Mouse (Mus musculus): Measurements from ENCODE around the gene Sbno2. TPM values are rescaled to one million over a fixed set of nuclear protein-coding genes. Genes with fewer than 3 reads are reported as not detected.

Gene Sbno2
- total and polyA plus RNA-seq, 2 experiments from 2014 or later: 6.8 to 24.2 TPM

DNA sequence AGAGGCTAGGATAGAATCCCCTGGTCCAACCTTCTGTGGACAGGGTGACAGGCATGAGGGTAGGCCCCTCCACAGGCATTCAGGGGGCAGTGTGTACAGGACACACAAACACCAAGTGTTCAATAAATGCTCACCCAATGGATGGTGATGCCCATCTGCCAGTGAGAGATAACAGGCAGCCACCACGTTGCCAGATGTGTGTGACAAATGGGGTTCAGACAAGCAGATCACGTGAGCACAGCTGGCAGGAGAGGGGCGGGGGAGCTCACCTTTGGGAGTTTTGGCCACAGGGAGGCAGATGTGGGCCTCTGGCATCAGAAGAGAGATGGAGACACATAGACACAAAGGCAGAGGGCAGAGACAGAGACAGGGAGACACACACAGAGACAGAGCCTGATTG lies 24.3 kb downstream of the Sbno2 start:
- Histone ChIP-seq H3K4me1 (ENCODE audit: insufficient read depth) (no peaks in the 10 kb centered on the region), H3K9me3 (ENCODE audit: low read length) (no peaks in the 10 kb centered on the region), H3K27ac (ENCODE audit: low read depth, low read length) (no peak overlapping the region), H3K4me3 (ENCODE audit: low read depth, low read length) (no peak overlapping the region), H3K9ac (no peak overlapping the region), H3K36me3 (ENCODE audit: insufficient read depth) (peaks cover 58% of the 10 kb centered on the region), H3K4me2 (ENCODE audit: low read depth) (no peak overlapping the region), H3K27me3 (ENCODE audit: insufficient read depth, low read length) (no peaks in the 10 kb centered on the region)
- TF ChIP-seq CTCF (IDR thresholded peaks at IDR 0.05; ENCODE audit: low read depth): no peak
- DNase-seq: no peak
- WGBS: 81% methylated on average over 3 of the region's 3 CpGs
- no peak for ATAC-seq

DNA sequence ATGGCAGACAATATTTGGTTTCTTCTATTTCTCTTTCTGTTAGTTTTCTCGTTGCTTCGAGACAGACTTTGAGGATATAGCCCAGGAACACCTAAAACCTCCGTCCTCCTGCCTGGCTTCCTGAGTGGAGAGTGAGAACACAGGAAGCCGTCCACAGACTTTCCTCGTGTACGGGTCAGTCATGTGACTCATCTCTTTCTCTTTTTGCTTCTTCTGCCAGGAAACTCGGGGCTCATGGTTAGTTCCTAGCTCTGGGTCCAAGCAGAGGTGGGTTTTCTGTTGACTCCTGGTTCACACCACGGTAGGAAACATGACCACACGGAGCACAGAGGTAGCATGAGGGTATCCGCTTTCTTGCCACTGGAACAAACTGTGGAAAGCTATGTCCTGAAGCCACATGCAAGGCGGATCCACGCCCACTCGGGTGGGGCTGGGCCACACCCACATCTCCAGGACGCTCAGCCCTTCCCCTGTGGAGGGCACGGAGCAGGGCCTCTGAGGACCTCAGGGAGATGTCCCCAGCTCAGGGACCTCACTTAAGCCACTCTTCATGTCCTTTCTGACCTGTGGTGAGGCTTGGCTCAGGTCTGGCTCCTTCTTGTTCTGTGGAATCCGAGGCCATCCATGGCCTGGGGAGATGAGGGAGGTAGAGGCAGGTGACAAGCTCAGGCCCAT lies 24.8 kb downstream of the Sbno2 start:
- no peak for ATAC-seq
- Histone ChIP-seq H3K4me3 (ENCODE audit: low read depth, low read length) (no peak overlapping the region), H3K4me1 (ENCODE audit: insufficient read depth) (no peaks in the 10 kb centered on the region), H3K9me3 (ENCODE audit: low read length) (no peaks in the 10 kb centered on the region), H3K9ac (no peak overlapping the region), H3K4me2 (ENCODE audit: low read depth) (no peak overlapping the region), H3K27ac (ENCODE audit: low read depth, low read length) (no peak overlapping the region), H3K27me3 (ENCODE audit: insufficient read depth, low read length) (no peaks in the 10 kb centered on the region), H3K36me3 (ENCODE audit: insufficient read depth) (peaks cover 58% of the 10 kb centered on the region)
- DNase-seq: no peak
- WGBS: 88% methylated on average over 16 of the region's 16 CpGs
- TF ChIP-seq CTCF (IDR thresholded peaks at IDR 0.05; ENCODE audit: low read depth): no peak

DNA sequence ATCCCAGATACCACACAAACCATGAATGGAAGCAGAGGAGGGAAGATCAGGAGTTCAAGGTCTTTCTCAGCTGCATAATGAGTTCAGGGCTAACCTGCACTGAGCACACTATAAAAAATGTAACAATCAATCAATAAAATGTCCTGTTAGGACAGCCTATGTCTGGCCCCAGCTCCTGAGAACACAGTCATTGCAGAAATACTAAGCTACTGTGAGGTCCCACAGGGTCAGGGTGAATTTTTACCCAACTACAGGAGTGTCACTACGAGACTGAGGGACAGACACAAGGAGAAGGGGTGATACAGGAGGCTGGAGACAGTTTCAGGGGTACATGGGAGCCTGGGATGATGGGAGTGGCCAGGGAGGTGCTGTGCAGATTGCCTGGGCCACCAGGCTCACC lies 27.0 kb downstream of the Sbno2 start:
- WGBS: 71% methylated on average over 1 of the region's 1 CpGs
- no peak for TF ChIP-seq CTCF (IDR thresholded peaks at IDR 0.05; ENCODE audit: low read depth)
- no peak for DNase-seq
- no peaks in the 10 kb centered on the region for H3K27me3 ChIP-seq (ENCODE audit: insufficient read depth, low read length)
- no peak overlapping the region for H3K9ac ChIP-seq
- no peak overlapping the region for H3K4me3 ChIP-seq (ENCODE audit: low read depth, low read length)
- H3K4me1 ChIP-seq (ENCODE audit: insufficient read depth): no peaks in the 10 kb centered on the region
- H3K4me2 ChIP-seq (ENCODE audit: low read depth): no peak overlapping the region
- no peak for ATAC-seq
- no peak overlapping the region for H3K27ac ChIP-seq (ENCODE audit: low read depth, low read length)
- no peaks in the 10 kb centered on the region for H3K9me3 ChIP-seq (ENCODE audit: low read length)
- peaks cover 49% of the 10 kb centered on the region for H3K36me3 ChIP-seq (ENCODE audit: insufficient read depth)

DNA sequence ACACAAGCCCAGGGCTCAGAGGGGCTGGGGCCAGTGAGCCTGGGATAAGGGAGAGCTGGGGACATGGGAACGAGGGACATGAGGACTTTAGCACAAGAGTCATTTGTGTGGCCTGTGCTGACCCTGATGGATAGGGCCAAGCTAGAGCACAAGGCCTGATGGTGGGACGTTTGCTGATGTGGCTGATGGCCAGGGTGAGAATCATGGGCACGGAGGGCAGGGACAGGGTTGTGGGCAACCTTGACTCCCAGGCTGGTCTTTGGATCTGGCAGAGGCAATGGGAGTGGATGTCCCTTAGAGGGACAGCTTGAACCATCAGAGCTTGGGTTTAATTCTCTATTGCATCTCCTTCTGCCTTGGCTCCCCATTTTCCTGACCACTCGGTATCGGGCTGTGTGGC lies 28.1 kb downstream of the Sbno2 start:
- no peaks in the 10 kb centered on the region for H3K9me3 ChIP-seq (ENCODE audit: low read length)
- TF ChIP-seq CTCF (IDR thresholded peaks at IDR 0.05; ENCODE audit: low read depth): no peak
- no peak for DNase-seq
- no peak overlapping the region for H3K4me3 ChIP-seq (ENCODE audit: low read depth, low read length)
- no peak overlapping the region for H3K27ac ChIP-seq (ENCODE audit: low read depth, low read length)
- no peak overlapping the region for H3K4me2 ChIP-seq (ENCODE audit: low read depth)
- peaks cover 40% of the 10 kb centered on the region for H3K36me3 ChIP-seq (ENCODE audit: insufficient read depth)
- H3K27me3 ChIP-seq (ENCODE audit: insufficient read depth, low read length): no peaks in the 10 kb centered on the region
- no peaks in the 10 kb centered on the region for H3K4me1 ChIP-seq (ENCODE audit: insufficient read depth)
- ATAC-seq: no peak
- H3K9ac ChIP-seq: no peak overlapping the region
- WGBS: 95% methylated on average over 5 of the region's 5 CpGs

DNA sequence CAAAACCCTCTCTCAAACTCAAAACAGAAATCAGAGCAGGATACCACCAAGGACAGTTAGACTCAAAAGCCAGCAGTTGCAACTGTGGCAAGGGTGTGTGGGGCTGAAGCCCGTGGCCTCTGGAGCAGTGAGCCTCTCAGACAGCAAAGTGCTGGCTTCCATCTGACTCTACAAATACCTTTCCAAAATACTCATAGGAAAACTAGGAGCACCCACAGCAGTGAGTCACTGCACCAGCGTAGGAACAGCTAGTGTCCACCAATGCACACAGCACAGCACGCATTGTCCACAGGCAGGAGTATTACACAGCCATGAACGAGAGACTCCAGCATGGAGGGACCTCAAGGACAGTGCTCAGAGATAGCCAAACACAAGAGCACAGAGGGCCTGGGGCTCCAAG lies 29.0 kb downstream of the Sbno2 start:
- Histone ChIP-seq H3K9me3 (ENCODE audit: low read length) (no peaks in the 10 kb centered on the region), H3K4me2 (ENCODE audit: low read depth) (no peak overlapping the region)
- WGBS: 91% methylated on average over 4 of the region's 4 CpGs

DNA sequence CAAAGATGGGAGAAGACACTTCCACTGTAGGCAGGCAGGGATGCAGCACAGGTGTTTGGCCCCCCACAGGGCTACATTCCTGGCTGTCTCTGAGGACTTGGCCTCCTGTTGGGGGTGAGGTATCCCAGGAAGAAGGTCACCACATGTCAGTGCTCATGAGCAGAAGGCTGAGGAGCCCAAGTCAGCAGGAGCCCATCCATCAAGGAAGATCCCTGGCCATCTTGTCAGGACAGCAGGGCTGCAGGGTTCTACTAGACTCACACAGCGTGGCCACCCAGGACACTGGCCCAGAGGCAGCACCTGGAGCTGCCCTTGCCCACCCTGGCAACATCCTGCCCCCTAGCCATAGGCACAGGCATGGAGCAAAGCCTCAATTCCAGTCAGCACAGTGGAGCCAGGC lies 29.4 kb downstream of the Sbno2 start:
- no peak overlapping the region for H3K9ac ChIP-seq

More for the DNA sequence above, 29.0 kb downstream of the Sbno2 start:
- DNase-seq (no peak), ATAC-seq (no peak)
- Histone ChIP-seq H3K27ac (ENCODE audit: low read depth, low read length) (no peak overlapping the region), H3K9ac (no peak overlapping the region), H3K36me3 (ENCODE audit: insufficient read depth) (peaks cover 31% of the 10 kb centered on the region), H3K27me3 (ENCODE audit: insufficient read depth, low read length) (no peaks in the 10 kb centered on the region), H3K4me3 (ENCODE audit: low read depth, low read length) (no peak overlapping the region), H3K4me1 (ENCODE audit: insufficient read depth) (no peaks in the 10 kb centered on the region)
- no peak for TF ChIP-seq CTCF (IDR thresholded peaks at IDR 0.05; ENCODE audit: low read depth)

DNA sequence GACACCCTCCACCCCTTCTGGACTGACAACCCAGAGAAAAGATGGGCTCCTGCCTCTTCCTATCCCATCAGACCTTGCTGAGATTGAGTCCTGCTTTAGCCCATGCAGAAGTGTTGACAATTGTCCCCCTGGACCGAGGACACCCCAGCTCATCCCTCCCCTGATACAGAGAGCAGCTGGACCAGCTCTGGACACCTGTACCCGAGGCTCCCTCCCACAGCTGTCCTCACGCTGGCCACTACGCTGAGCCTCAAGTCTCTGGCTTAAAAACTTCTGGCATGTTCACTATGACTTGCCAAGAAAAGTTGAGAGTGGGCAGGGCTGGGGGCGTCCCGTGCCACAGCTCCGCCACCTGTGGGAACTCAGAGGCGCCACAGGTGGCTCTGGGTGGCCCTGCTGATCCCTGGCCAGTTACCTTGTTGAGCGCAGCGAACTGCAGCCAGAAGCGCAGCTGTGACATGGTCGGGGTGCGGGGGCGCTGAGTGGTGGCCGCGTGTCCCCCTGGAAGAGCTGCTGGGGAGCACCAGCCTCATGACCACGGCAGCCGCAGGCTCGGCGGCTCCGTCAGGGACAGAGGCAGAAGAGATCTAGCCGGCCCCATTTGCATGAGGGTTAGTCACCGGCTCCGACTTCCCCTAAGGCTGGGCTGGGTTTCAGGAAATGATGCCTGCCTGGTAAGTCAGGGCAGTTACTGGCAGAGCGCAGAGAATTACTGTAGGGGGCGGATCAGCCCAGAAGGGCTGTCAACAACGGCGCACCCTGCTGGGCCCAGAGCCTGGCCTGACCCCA lies 30.4 kb downstream of the Sbno2 start:
- no peak overlapping the region for H3K4me3 ChIP-seq (ENCODE audit: low read depth, low read length)
- H3K9ac ChIP-seq: no peak overlapping the region
- H3K36me3 ChIP-seq (ENCODE audit: insufficient read depth): peaks cover 19% of the 10 kb centered on the region; the same call in 1 of the 2 replicates
- H3K27ac ChIP-seq (ENCODE audit: low read depth, low read length): no peak overlapping the region
- 0 out of 2 replicates have a peak, but pooled peaks have one; percentile 29 for ATAC-seq
- WGBS: 26% methylated on average over 28 of the region's 28 CpGs
- no peaks in the 10 kb centered on the region for H3K9me3 ChIP-seq (ENCODE audit: low read length)
- no peaks in the 10 kb centered on the region for H3K27me3 ChIP-seq (ENCODE audit: insufficient read depth, low read length)
- no peak for TF ChIP-seq CTCF (IDR thresholded peaks at IDR 0.05; ENCODE audit: low read depth)
- DNase-seq: no peak
- peak overlapping the region; percentile 15; the same call in 1 of the 2 replicates for H3K4me2 ChIP-seq (ENCODE audit: low read depth)
- H3K4me1 ChIP-seq (ENCODE audit: insufficient read depth): no peaks in the 10 kb centered on the region

More for the DNA sequence above, 29.4 kb downstream of the Sbno2 start:
- Histone ChIP-seq H3K36me3 (ENCODE audit: insufficient read depth) (peaks cover 26% of the 10 kb centered on the region), H3K27ac (ENCODE audit: low read depth, low read length) (no peak overlapping the region), H3K27me3 (ENCODE audit: insufficient read depth, low read length) (no peaks in the 10 kb centered on the region), H3K4me3 (ENCODE audit: low read depth, low read length) (no peak overlapping the region), H3K4me1 (ENCODE audit: insufficient read depth) (no peaks in the 10 kb centered on the region), H3K4me2 (ENCODE audit: low read depth) (no peak overlapping the region), H3K9me3 (ENCODE audit: low read length) (no peaks in the 10 kb centered on the region)
- DNase-seq: no peak
- no peak for ATAC-seq
- 43% methylated on average over 1 of the region's 1 CpGs for WGBS
- TF ChIP-seq CTCF (IDR thresholded peaks at IDR 0.05; ENCODE audit: low read depth): no peak

Measured in forebrain, postnatal 0 days (tissue).